Mouse (Mus musculus) spleen, adult 2 months (tissue): ENCODE measurements at regions not wholly inside any gene's neighbourhood (a gene's known extent, or its start where the extent isn't known, plus 50 kb on each side); places are given as distances from the start of the nearest gene placed in this dataset.
A peak's percentile ranks its signal among the peaks of the same experiment; 100 is the strongest.

Source experiments
- DNase-seq, 2 experiments: peaks; one replicate each; pipeline versions ENCODE4 v3.0.0 to v3.0.0-alpha.2; 2012 to 2021; ENCODE audit warnings: low spot score in 2 of 2, low read depth in 1 of 2
- H3K27ac ChIP-seq: fragments of 200-500 bp; 2 replicates; pipeline ENCODE4 v1.5.1; 2012; ENCODE audit warnings: low read length, inconsistent platforms; ENCODE audit not compliant: insufficient read depth
- H3K27me3 ChIP-seq: fragments of 200-500 bp; 2 replicates; pipeline ENCODE4 v1.6.1; 2012; ENCODE audit warnings: mild to moderate bottlenecking, moderate library complexity, low read length, inconsistent platforms; ENCODE audit not compliant: control insufficient read depth, insufficient read depth
- H3K36me3 ChIP-seq: fragments of 200-500 bp; 2 replicates; pipeline ENCODE4 v1.6.1; 2012; ENCODE audit warnings: mild to moderate bottlenecking, low read length, inconsistent platforms; ENCODE audit not compliant: control insufficient read depth, insufficient read depth
- H3K4me1 ChIP-seq: fragments of 200-500 bp; 2 replicates; pipeline ENCODE4 v1.6.1; 2011; ENCODE audit warnings: inconsistent platforms; ENCODE audit not compliant: control insufficient read depth, insufficient read depth, insufficient read length
- H3K4me3 ChIP-seq: fragments of 200-500 bp; 2 replicates; pipeline ENCODE4 v1.5.1; 2011; ENCODE audit warnings: mild to moderate bottlenecking, inconsistent platforms; ENCODE audit not compliant: insufficient read depth, insufficient read length; ENCODE audit errors: extremely low read depth
- CTCF ChIP-seq: fragments of 200-500 bp; IDR thresholded peaks from 2 replicates; pipeline ENCODE4 v1.5.1; 2011; ENCODE audit warnings: mild to moderate bottlenecking, inconsistent platforms; ENCODE audit not compliant: insufficient read depth, insufficient read length, insufficient replicate concordance; ENCODE audit errors: extremely low read depth
- POLR2A ChIP-seq: fragments of 200-500 bp; IDR thresholded peaks from 2 replicates; pipeline ENCODE4 v1.6.1; 2011; ENCODE audit warnings: low read depth, low read length, inconsistent platforms
- WGBS: fragments of 180-500 bp; shearing (Covaris S2); methylation state at CpG from one replicate; pipeline ENCODE4 v1.1.7; 2018; 5-methylcytosine and 5-hydroxymethylcytosine counted together

DNA sequence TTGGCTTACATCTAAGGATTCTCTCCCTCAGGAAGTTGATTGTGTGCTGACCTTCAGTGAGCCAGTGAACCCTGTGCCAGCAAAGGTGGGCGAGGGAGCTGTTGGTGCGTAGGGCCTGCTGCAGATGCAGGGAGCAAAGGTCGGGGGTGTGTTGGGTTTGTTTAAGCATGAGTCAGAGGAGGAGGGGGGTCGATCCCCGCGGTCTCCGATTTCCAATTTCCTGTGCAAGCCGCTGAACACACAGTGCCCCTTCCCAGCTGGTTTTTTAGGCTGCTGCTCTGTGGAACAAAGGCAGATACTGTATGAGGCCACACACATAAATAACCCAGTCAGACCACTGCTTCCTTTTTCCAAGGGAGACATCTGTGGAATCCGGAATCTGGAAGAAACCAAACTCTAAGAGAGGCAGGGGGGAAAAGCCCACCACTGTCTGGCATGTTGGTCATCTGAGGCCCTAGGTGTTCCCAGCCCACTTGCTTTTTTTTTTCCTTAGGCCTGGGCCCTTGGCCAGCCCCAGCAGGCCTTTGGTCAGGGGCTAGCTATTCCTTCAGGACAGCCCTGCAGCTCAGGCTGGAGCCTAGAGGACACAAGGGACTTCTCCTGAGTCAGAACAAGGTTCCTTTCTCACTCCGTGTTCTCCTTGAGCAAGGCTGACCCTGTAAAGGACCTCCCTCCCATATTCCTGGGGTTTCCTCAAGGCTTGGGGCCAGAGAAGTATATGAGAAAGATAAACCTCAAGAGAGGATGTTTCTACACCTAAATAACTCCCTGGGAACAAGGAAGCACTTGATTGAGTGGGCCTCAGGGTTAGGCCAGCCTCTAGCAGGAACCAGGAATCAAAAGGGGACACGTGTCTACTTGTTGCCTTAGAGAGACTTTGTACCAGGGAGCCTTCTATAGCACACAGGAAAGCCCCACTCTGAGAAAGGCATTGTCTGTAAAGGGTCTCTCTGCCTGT lies 119.0 kb downstream of the Tomm20 start:
- DNase-seq: no peak
- H3K27me3 ChIP-seq: no peaks in the 10 kb centered on the region
- peak overlapping the region; percentile 70 for H3K27ac ChIP-seq
- no peaks in the 10 kb centered on the region for H3K36me3 ChIP-seq
- TF ChIP-seq CTCF: no peak
- no peak for TF ChIP-seq POLR2A
- peaks cover 54% of the 10 kb centered on the region for H3K4me1 ChIP-seq
- WGBS: 28% methylated on average over 11 of the region's 11 CpGs
- H3K4me3 ChIP-seq: no peak overlapping the region

DNA sequence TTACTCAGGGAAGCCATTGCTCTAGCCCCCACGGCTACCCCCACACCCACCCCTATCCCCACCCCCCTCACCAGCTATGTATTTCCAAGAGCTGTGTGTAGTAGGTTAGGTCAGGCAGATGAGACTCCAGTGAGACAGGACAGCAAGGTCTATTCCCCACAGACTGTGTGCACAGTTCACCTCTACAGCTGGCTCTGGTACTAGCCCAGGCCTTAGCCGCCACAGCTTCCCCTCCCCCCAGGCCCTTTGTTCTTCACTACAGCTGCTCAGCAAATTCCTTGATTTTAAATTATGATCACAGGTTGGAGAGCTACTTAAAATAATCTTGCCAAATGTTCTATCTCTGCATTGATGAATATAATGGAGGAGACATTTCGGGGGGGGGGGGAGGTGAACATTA lies 119.8 kb downstream of the Tomm20 start:
- DNase-seq: no peak
- Histone ChIP-seq H3K36me3 (no peaks in the 10 kb centered on the region), H3K27ac (no peak overlapping the region), H3K27me3 (no peaks in the 10 kb centered on the region), H3K4me1 (peaks cover 55% of the 10 kb centered on the region), H3K4me3 (no peak overlapping the region)
- TF ChIP-seq CTCF (no peak), POLR2A (no peak)
- 37% methylated on average over 3 of the region's 3 CpGs for WGBS

DNA sequence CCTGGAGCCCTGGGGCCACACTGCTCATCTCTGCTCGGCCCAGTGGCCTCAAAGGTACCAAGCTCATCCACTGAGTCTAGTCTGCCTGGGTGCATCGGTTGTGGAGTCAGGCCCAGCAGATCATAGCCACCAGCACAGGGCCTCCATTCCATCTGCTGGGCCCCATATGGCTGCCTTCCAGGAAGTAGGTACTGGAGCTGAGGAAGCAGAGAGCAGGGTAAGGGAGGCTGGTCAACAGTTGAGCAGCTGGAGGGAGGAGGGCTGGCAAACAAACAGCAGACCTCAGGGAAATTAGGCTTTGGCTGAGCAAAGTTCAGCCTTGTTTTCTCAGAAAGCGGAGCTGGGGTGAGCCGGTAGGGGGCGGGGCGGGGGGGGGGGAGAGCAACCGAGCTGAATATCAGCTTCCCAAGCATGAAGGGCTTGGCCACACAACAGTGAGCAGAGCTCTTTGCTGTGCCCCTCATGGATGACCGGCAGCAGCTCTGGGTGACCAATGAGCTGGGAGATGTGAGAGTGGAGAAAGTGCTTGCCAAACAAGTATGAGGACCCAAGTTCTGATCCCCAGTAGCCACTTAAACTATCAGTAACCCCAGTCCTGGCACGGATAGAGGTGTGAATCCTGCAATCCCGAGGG lies 121.0 kb downstream of the Tomm20 start:
- H3K27me3 ChIP-seq: no peaks in the 10 kb centered on the region
- no peak for TF ChIP-seq POLR2A
- TF ChIP-seq CTCF: no peak
- no peak overlapping the region for H3K4me3 ChIP-seq
- no peaks in the 10 kb centered on the region for H3K36me3 ChIP-seq
- DNase-seq: no peak
- WGBS: 34% methylated on average over 10 of the region's 10 CpGs
- H3K27ac ChIP-seq: peak overlapping the region; percentile 60
- H3K4me1 ChIP-seq: peaks cover 51% of the 10 kb centered on the region

DNA sequence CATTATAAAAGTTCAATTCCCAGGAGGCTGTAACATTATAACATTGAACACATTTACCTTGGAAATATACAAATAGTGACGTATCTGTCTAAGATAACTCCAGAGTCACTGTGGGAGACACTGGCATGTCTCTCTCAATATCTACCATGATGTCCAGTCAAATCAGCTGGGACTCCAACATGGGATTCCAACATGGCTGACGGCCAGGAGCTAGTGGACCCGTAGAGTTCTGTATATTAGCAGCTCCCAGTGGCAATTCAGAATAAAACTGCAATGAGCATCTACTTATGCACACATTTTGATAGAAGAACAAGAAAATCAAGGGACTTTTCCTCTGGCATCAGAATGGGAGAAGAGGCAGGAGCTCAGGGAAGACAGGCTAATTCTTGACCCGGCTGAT lies 123.4 kb downstream of the Tomm20 start:
- H3K27me3 ChIP-seq: no peaks in the 10 kb centered on the region
- no peak overlapping the region for H3K4me3 ChIP-seq
- H3K4me1 ChIP-seq: peaks cover 39% of the 10 kb centered on the region
- no peak overlapping the region for H3K27ac ChIP-seq
- TF ChIP-seq CTCF (no peak), POLR2A (no peak)
- H3K36me3 ChIP-seq: no peaks in the 10 kb centered on the region
- WGBS: 94% methylated on average over 4 of the region's 4 CpGs
- no peak for DNase-seq

DNA sequence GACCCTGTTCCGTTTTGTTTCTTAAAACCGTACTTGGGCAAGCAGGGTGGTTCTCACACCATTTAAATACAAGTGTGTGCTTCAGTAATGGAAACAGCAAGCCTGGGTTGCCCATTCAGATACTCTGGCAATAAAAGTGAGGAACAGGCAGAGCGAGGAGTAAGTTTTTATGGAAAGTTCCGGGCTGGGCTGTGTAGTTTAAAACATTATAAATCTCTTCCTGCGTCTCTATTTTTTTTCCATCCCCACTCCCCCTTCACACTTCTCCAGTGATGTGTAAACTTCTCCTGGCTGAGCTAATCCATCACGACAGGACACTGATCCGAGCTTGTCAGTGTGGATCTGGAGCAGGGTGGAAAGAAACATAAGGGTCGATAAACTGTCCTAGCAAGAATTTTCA lies 124.4 kb downstream of the Tomm20 start:
- TF ChIP-seq CTCF: no peak
- no peak for TF ChIP-seq POLR2A
- H3K27ac ChIP-seq: no peak overlapping the region
- H3K4me1 ChIP-seq: peaks cover 29% of the 10 kb centered on the region
- DNase-seq: no peak
- no peak overlapping the region for H3K4me3 ChIP-seq
- WGBS: 87% methylated on average over 8 of the region's 8 CpGs
- H3K27me3 ChIP-seq: no peaks in the 10 kb centered on the region
- no peaks in the 10 kb centered on the region for H3K36me3 ChIP-seq

DNA sequence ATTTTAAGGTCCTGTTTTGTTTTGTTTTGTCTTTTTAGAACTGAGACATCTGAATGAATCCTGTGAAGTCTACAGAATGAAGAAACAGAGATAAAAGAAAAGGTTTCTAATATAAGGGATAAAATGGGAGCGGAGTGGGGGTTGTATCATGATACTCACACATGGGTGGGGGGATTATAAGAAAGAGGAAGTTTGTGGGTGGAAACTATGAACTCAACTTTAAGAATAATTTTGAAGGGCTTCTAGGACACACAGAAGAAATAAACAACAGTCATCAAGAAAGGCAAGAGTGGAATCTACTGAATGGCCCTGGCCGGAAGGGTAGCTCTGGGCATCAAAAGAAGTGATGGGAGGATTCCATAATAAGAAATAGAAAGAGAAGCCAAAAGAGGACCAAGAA lies 125.1 kb downstream of the Tomm20 start:
- 84% methylated on average over 2 of the region's 2 CpGs for WGBS
- Histone ChIP-seq H3K27me3 (no peaks in the 10 kb centered on the region), H3K36me3 (no peaks in the 10 kb centered on the region), H3K4me3 (no peak overlapping the region), H3K27ac (0 out of 2 replicates have a peak overlapping the region, but pooled peaks have one; percentile 44), H3K4me1 (peaks cover 24% of the 10 kb centered on the region)
- no peak for DNase-seq
- TF ChIP-seq CTCF (no peak), POLR2A (no peak)

DNA sequence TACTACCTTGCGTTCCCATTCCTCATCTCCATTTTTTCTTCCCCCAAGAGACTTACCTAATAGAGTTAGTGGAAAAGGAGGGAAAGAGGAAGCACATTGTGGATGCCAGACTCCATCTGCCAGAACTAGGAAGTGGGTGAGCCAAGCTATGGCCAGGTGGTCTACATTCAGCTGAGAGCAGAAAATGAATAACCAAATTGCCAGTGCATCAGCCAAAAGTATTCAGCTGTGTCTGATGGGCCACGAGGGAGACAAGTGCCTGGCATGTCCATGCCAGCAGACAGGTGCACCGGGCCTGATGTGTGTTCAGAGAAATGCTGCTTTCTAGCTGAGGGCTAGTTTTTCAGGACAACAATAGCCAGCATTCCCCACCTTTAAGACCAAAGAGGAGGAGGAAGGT lies 126.4 kb downstream of the Tomm20 start:
- 47% methylated on average over 3 of the region's 3 CpGs for WGBS
- H3K27me3 ChIP-seq: no peaks in the 10 kb centered on the region
- H3K27ac ChIP-seq: peak overlapping the region; percentile 24; the same call in 1 of the 2 replicates
- H3K4me3 ChIP-seq: no peak overlapping the region
- TF ChIP-seq CTCF (no peak), POLR2A (no peak)
- peaks cover 21% of the 10 kb centered on the region for H3K4me1 ChIP-seq
- no peaks in the 10 kb centered on the region for H3K36me3 ChIP-seq
- DNase-seq: no peak
